Mouse (Mus musculus): ENCODE data around the gene Gm10428.
A peak's percentile ranks its signal among the peaks of the same experiment; 100 is the strongest.
"Not testable (repeated sequence)": the region's sequence is repeated elsewhere in the genome, so short reads cannot be mapped to it uniquely, and the experiment has no call there.

Gm10428 gene

GRCm38 (mm10) chr11:62752780-62753179 is at the start of gene Gm10428:
Gene Gm10428 (plus strand): TSS chr11:62753100.
- no peak for DNase-seq

DNA sequence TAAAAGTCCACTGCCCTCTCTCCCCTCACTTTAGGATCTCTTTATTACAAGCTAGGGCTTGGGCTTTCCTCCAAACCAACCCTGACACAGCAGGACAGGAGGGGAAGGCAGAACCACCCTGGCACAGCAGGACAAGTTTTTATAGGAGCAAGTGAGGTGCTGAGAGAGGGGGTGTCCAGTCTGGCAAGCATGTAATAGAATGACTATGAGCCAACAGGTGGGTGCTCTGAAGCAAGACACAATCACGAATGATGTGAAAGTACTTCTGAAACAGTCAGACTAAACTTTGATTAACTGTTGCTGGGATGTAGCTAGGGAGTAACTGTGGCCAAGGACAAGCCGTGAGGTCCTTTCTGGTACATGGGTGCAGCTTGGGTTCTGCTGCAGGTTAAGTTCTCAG is 46.8 kb upstream of the Gm10428 start:
- no peak for DNase-seq

DNA sequence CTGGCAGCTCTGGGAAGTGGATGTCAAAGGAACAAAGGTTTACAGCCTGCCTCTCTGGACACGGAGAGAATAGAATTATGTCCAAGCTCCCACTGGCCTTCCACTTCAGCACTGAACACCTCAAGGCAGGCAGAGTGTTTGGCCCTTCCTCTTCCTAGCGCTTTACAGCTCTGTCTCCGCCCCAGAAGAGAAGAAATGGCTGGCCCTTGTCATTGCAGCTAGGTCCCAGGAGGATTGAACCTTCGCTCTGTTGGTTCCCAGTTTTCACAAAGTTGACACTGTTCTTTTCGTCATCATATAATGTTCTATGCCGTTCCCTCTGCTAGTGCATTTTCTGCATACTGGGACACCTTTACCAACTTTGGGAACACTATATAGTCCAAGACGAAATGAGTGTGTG is 44.6 kb upstream of the Gm10428 start:
- DNase-seq = no peak

- no peak for DNase-seq
Measured at GRCm38 (mm10) chr11:62710657-62711056, 42.2 kb upstream of the Gm10428 start.

DNA sequence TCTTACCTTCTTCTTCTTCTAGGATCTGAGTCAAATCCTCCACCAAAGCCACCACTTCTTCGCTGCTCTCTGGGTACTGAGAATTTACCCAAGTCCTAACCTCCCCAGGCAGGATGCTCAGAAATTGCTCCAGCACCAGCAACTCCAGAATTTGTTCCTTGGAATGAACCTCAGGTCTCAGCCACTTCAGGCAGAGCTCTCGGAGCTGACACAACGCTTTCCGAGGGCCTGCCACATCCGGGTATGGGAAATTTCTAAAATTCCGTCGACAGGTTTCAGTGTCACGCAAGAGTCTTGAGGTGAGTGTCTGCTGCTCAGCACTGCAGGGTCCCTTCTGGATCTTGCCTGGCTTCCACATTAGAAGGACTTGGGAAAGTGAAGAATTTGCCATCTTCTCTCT is 24.6 kb upstream of the Gm10428 start:
- no peak for DNase-seq

DNA sequence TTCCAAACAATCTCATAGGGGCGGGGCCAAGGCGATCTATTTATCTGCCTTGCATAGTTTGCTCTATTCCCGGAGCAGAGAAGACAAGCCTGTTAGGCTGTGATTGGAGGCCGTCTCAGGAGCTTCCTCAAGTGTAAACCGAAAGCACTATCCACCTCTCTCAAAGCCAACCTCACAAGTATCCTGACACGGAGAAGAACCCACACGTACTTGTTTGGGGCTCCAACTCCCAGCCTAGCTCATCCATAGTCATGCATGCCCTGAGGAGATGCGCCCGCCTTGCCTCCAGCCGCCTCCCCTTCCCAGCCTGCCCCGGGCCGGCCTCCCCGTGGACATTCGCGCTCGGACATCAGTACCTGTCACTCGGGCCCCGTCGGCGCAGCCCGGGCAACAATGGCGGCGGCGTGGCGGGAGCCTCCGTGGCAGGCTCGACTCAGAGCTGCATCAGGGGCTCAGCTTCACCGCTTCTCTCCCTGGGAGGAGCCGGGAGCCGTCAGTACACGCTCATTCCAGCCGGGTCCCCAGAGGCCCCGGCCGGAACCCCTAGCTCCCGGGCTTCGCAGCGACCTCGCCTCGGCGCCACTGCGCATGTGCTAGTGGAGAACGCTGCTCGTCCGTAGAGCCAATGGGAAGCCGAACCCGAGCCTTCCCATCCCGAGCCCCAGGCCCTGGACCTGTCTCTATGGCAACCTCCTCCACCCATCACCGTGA is 21.4 kb upstream of the Gm10428 start, which contains the start of gene Zfp287:
TSS of gene Zfp287 (minus strand) at position 595 of the 711 bp plus-strand sequence.
- peak; percentile 89 for DNase-seq

GRCm38 (mm10) chr11:62732022-62732387 is 20.9 kb upstream of the Gm10428 start:
- DNase-seq = no peak

DNA sequence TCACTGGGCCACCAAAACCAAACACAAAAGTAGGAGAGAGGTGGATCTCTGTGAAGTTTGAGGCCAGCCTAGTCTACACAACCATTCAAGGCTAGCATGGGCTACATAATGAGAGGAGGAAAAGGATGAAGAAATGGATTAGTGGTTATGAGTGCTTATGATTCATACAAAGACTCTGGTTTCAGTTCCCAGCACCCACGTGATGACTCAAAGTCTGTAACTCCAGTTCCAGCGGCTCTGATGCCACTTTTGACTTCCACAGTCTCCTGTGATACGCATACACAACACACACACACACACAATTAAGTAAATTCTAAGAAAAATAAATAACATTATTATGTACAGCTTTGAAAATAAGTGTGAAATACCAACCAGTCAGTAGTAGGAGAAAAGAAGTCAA is 20.2 kb upstream of the Gm10428 start:
- no peak for DNase-seq

GRCm38 (mm10) chr11:62741186-62741585 is 11.7 kb upstream of the Gm10428 start:
- no peak for DNase-seq

DNA sequence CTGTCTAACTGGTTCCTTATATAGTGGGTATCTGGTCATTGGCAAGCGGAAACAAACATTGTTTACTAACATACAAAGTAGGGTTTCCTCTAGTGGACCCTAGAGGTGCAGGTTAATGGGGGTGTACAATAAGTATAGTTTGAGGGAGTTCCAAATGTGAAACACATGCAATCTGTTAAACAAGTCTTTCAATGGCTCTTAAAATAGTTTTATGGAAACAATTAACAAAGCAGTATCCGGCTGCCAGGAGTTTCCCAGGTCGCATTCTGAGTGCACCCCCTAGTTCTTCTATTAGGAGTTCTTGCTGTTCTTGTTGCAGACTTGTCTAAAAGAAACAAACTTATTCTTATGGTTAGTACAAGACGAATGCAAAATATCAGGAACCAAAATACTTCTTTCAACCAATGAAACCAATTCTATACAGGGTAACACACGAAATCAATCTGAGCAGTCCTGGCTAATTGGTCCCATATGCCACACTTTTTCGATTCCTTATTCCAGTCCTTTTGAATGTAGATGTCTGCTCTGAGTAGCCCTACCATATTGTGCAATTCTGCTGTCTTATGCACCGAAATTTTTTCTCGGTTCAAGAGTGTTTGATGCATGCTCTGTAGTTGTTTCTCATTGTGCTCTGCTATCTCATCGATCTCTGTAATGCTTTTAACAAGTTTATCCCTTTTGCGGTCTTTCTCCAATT is 10.5 kb upstream of the Gm10428 start:
- no peak for DNase-seq

GRCm38 (mm10) chr11:62744103-62744502 is 8.8 kb upstream of the Gm10428 start:
- peak; percentile 67 for DNase-seq

- peak; percentile 64 for DNase-seq
Measured at GRCm38 (mm10) chr11:62746001-62746533, 6.8 kb upstream of the Gm10428 start.

DNA sequence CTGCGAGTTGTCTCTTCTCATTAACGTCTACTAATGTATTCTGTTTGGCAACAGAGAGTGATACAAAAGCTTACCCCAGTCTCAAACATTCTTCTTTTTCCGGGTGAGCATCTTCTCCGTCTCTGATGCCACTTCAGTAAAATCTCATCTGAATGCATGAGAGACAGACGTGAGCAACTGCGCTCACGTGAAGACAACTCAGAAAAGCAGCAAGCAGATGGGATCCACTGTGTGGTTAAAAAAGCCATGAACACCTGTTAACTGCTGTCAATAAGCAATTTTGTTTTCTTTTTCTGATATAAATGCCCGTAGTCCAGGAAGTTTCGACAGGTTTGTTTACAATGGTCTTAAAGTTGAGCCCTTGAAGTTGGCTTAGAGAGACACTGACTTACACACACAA is 5.7 kb upstream of the Gm10428 start:
- no peak for DNase-seq

DNA sequence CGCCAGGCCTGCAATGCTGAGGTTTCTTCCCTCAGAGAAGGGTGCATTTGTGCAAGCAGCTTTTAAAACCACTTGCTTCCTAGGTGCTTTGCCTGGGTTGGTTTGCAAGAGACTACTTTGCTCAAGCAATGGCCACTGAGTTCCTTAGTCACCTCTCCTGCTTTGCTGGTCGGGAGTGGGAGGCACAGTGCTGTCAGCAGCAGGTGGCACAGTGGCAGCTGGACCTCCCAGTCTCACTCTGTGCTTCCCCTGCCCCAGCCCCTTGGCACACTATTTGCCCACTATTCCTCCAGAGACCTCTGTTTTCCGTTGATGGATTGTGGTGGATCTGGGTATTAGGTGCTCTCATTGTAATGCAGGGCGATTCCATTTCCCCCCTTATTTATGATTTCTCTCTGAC is 4.8 kb upstream of the Gm10428 start:
- no peak for DNase-seq

GRCm38 (mm10) chr11:62749445-62749844 is 3.5 kb upstream of the Gm10428 start:
- not testable (repeated sequence) for DNase-seq

- no peak for DNase-seq
Measured at GRCm38 (mm10) chr11:62752191-62752590, 709 bp upstream of the Gm10428 start.

DNA sequence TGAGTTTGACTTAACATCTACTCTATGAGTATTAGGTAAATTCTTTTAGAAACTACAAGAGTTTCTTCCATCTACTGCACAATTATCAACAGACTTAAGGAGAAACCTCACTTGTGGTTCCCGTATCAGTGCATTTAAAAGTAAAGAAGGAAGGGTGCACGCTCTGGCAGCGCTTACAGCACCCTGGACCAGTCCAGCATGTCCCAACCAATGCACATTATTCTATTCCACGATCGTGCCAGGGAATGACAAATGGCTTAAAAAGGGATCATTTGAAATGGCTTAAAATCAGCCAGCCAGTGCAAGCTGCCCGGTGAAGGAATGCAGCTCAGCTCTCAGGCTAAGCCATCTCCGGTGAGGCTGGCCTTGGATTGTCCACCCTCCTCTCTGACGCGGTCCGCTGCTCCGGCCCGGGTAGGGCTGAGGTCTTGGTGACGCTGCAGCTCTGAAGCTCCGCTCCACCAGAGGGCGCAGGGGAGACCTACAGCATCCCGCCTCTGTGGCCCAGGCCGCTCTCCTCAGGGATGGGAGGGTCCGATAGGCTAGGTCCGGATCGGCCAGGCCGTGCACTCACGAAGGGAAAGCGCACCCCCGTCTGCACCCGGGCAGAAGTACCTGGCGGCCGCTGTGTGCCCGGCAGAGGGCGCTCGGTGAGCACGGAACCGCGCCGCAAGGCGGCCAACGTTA is 3.7 kb downstream of the Gm10428 start:
- DNase-seq = peak; percentile 93

DNA sequence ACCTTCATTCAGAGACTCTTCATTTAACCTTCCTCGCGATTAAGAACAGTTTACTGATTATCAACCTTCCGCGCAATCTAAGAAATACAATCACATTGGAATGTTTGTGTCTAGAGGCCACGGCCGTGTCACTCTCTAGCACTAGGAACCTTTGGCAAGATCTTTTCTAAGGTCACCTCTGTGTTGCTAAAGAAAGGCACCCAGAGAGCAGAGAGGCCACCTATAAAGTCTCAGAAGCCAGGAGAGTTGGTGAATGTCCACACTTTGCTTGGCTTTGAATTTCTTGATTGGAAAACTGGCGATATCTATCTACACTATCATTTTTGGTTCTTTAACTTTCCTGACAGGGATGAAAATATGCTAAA is 4.2 kb downstream of the Gm10428 start:
- no peak for DNase-seq

DNA sequence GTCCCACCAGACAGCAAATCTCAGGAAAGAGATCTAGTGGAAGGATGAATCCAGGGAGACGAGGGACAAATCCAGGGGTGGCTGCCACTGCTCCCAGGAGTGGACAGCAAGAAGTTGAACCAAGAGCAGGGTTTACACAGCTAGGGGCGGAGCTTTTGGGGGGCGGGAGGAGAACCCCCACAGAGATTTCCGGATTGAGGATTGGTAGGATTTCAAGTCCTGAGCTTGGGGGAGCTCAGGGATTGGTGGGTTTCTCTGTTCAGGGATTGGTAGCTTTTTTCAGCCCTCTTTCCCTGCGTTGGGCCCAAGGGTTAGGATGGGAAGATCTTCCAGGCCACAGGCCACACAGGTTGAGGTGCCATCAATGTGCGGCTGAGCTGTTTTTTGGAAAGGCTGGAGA is 5.0 kb downstream of the Gm10428 start:
- no peak for DNase-seq

DNA sequence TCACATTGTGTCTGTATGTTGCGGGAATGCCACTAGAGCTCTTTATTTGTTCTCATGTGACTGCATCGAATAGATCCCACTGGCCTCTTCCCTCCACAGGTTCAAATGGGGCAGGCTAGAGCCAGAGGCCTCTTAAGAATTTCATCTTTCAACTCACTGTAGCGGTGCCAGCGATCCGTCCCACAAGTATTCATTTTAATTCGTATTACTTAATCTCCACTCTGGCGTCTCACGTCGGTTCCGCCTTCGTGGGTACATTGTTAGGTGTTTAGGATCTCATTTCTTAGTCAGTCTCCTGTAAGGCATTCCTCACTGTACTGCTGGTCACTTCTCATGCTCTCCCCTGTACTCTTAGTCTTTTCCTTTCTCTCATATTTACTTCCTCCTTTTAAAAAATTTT is 5.6 kb downstream of the Gm10428 start:
- no peak for DNase-seq

GRCm38 (mm10) chr11:62760755-62761457 is 8.0 kb downstream of the Gm10428 start:
- DNase-seq = no peak

DNA sequence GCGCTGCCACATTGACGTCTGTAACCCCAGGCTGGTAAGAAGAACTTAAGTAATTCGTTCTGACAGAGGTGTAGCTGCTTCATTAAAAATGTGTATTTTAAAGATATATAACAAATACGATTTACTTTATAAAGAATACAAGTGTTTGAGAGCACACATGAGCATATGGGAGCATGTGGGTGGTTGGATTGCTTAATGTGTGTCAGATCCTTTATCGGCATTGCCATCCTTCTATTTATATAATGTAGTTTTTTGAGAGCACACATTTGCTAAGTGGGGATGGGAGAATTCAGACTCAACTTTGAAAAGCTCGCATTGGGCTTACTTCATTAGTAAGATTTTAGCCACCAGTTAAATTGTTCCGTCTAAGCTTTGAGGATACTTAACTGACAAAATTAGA is 23.6 kb downstream of the Gm10428 start:
- no peak for DNase-seq

- peak; percentile 92 for DNase-seq
Measured at GRCm38 (mm10) chr11:62788935-62789616, 36.2 kb downstream of the Gm10428 start, which contains the start of gene Zfp286. Gene Zfp286 (minus strand): TSS chr11:62789462.
